Mouse (Mus musculus): ENCODE data around the gene Mbtps1.

DNA sequence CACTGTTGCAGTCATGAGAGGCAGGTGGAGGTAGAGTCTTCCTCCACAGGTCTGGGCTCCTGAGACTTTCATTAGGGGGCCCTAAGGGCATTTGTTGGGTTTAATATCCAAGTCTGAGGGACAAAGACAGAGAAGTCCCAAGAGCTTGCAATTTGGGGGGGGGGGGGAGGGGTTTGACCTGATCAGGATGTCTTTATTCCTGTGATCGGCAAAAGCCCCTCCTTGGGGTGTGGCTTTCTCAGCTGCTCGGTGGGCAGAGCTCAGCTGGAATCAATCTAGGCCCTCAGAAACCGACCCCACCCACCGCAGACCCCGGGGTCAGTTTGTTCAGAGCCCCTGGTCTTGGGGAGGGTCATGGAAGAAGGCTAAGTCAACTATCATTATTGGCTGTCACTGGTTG lies 56.9 kb downstream of the Mbtps1 start, which contains the start of gene Slc38a8:
- TF ChIP-seq CTCF (IDR thresholded peaks at IDR 0.05 in 2 of 3, conservative IDR thresholded peaks at IDR 0.05 in 1 of 3; ENCODE audit: control insufficient read depth in 1 of 3, insufficient read depth in 1 of 3, low read depth in 2 of 3, low read length in 3 of 3, poor library complexity in 1 of 3, severe bottlenecking in 1 of 3) = no peak
- TF ChIP-seq ZC3H11A (IDR thresholded peaks at IDR 0.05; ENCODE audit: low read depth, low read length) = no peak
- no peak for TF ChIP-seq POLR2A (IDR thresholded peaks at IDR 0.05; ENCODE audit: control insufficient read depth in 1 of 2, insufficient read depth in 1 of 2, low read depth in 1 of 2, low read length in 2 of 2, poor library complexity in 1 of 2)

Data from MEL (cell line).